15 mouse cellular contexts compared by ENCODE assay signal in the genomic region with DNA sequence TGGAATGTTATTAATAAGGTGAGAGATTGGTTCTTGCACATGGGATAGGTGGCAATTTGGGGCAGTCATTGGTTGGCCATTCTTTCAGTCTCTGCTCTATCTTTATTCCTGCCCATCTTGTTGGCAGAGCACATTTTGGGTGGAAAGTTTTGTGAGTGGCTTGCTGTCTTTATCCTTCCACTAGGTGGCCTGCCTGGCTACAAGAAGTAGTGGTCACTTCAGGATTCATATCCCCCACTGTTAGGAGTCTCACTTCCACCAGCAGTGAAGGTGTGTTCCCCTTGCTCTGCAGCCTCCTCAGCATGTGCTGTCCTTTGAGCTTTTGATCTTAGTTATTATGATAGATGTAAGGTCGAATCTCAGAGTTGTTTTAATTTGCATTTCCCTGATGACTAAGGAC. TPM values are rescaled to one million over a fixed set of nuclear protein-coding genes. Genes with fewer than 3 reads are reported as not detected.
A peak's percentile ranks its signal among the peaks of the same experiment; 100 is the strongest.
DNase-seq lines count a peak whose midpoint lies in the region; ATAC-seq and TF ChIP-seq lines count a peak whose summit lies in the region.
"Had no signal": no experiment of that assay in that cellular context is flagged by ENCODE, and none has a peak within 500 bp of the region (broad histone marks: within the 10 kb centered on the region; RNA-seq: fewer than 3 reads in every experiment).

No protein-coding gene starts in this region.

- WGBS in kidney, adult 2 months, result 54% methylated on average over 1 of the region's 1 CpGs
- 81% methylated on average over 1 of the region's 1 CpGs for WGBS in kidney, embryonic 16.5 days
- WGBS in thymus, adult 2 months, result 88% methylated on average over 1 of the region's 1 CpGs

- no peak for DNase-seq in kidney, adult 2 months
- DNase-seq in thymus, postnatal 14 days, result peak; percentile 22
- no peak for DNase-seq in thymus, adult 2 months
- no peak for DNase-seq in cerebellum, postnatal 10 days
- DNase-seq in spleen, postnatal 10 days (ENCODE audit: low spot score in 2 of 2), result no peak
- DNase-seq: cerebellum, adult 2 months; heart, postnatal 10 days; liver; lung, postnatal 14 days; midbrain, embryonic 14.5 days; right cerebral cortex, postnatal 14 days had no signal

- no peak for ATAC-seq in kidney, embryonic 16.5 days (ENCODE audit: low FRiP score, low TSS enrichment)
- ATAC-seq in common myeloid progenitor, adult 5-6 weeks (replicated peaks; ENCODE audit: low read depth, poor library complexity, severe bottlenecking), result 0 out of 2 replicates have a peak, but pooled peaks have one; percentile 43
- ATAC-seq: forebrain, embryonic 14.5 days; hindbrain, embryonic 16.5 days had no signal

- no peaks in the 10 kb centered on the region for H3K36me3 ChIP-seq in kidney, adult 2 months (ENCODE audit: control insufficient read depth, insufficient read depth, low read length)
- H3K36me3 ChIP-seq in kidney, embryonic 16.5 days (ENCODE audit: insufficient read depth, low read length), result no peaks in the 10 kb centered on the region
- no peaks in the 10 kb centered on the region for H3K36me3 ChIP-seq in thymus, adult 2 months (ENCODE audit: control insufficient read depth, insufficient read depth, low read length)

- H3K9me3 ChIP-seq in kidney, embryonic 16.5 days (ENCODE audit: low read length), result no peaks in the 10 kb centered on the region

- no peak overlapping the region for H3K4me3 ChIP-seq in kidney, adult 2 months (ENCODE audit: insufficient read depth, low read depth, low read length)
- no peak overlapping the region for H3K4me3 ChIP-seq in kidney, embryonic 16.5 days (ENCODE audit: low read length)
- H3K4me3 ChIP-seq in thymus, adult 2 months (ENCODE audit: control insufficient read depth, insufficient read depth, low read length), result no peak overlapping the region

- no peak overlapping the region for H3K9ac ChIP-seq in kidney, embryonic 16.5 days (replicated peaks; ENCODE audit: low read length)

- no peak overlapping the region for H3K27ac ChIP-seq in kidney, adult 2 months (ENCODE audit: insufficient read depth, low read depth, low read length)
- no peak overlapping the region for H3K27ac ChIP-seq in kidney, embryonic 16.5 days (ENCODE audit: low read length)
- no peak overlapping the region for H3K27ac ChIP-seq in thymus, adult 2 months (ENCODE audit: control insufficient read depth, insufficient read depth, low read length)

- TF ChIP-seq POLR2A in kidney, adult 2 months (IDR thresholded peaks at IDR 0.05; ENCODE audit: low read depth, low read length), result no peak
- no peak for TF ChIP-seq POLR2A in thymus, adult 2 months (IDR thresholded peaks at IDR 0.05; ENCODE audit: control insufficient read depth, extremely low read depth, insufficient read depth, low read length, poor library complexity)

- TF ChIP-seq CTCF in kidney, adult 2 months (conservative IDR thresholded peaks at IDR 0.05; ENCODE audit: insufficient read depth, insufficient read length, low read depth, low read length), result peak; percentile 18; the same call in 1 of the 2 replicates
- no peak for TF ChIP-seq CTCF in thymus, adult 2 months (IDR thresholded peaks at IDR 0.05; ENCODE audit: borderline replicate concordance, control insufficient read depth, extremely low read depth, insufficient read depth, low read length, poor library complexity)

- H3K27me3 ChIP-seq in kidney, adult 2 months (replicated peaks; ENCODE audit: control insufficient read depth, insufficient read depth, low read length), result no peaks in the 10 kb centered on the region
- H3K27me3 ChIP-seq in kidney, embryonic 16.5 days (ENCODE audit: insufficient read depth, low read length), result no peaks in the 10 kb centered on the region
- no peaks in the 10 kb centered on the region for H3K27me3 ChIP-seq in thymus, adult 2 months (ENCODE audit: control insufficient read depth, insufficient read depth, low read length)

- H3K4me1 ChIP-seq in kidney, adult 2 months (ENCODE audit: control insufficient read depth, insufficient read depth, low read length), result peaks cover 3% of the 10 kb centered on the region
- H3K4me1 ChIP-seq in kidney, embryonic 16.5 days (ENCODE audit: insufficient read depth, low read length), result peaks cover 23% of the 10 kb centered on the region
- H3K4me1 ChIP-seq in thymus, adult 2 months (replicated peaks; ENCODE audit: control insufficient read depth, insufficient read depth, low read length), result peaks cover 5% of the 10 kb centered on the region

- no peak overlapping the region for H3K4me2 ChIP-seq in kidney, embryonic 16.5 days (replicated peaks; ENCODE audit: low read depth, low read length)

RNA-seq across cellular contexts. Expression of a gene that starts 19.7 kb away (rescaled TPM):
- 17.8 and 18.4 TPM in 2 replicates for polyA plus RNA-seq in kidney, adult 2 months (2012; rRNA removed)
- polyA plus RNA-seq in kidney, embryonic 16.5 days (2015; fragmentation: Nextera tagmentation; extraction: Ambion mirVana), result 18.8 and 23.7 TPM in 2 replicates
- 241 and 286 TPM in 2 replicates for polyA plus RNA-seq in thymus, adult 2 months (2012; rRNA removed)
- total RNA-seq in common myeloid progenitor, adult 5-6 weeks (2017), result 23.2 and 41.7 TPM in 2 replicates

RNA-seq across cellular contexts. Expression of a gene that starts 25.9 kb away (rescaled TPM):
- polyA plus RNA-seq in kidney, adult 2 months (2012; rRNA removed), result 17.6 and 21.9 TPM in 2 replicates
- polyA plus RNA-seq in kidney, embryonic 16.5 days (2015; fragmentation: Nextera tagmentation; extraction: Ambion mirVana), result 79.1 and 81.9 TPM in 2 replicates
- 22.1 and 22.3 TPM in 2 replicates for polyA plus RNA-seq in thymus, adult 2 months (2012; rRNA removed)
- 59.3 and 88.5 TPM in 2 replicates for total RNA-seq in common myeloid progenitor, adult 5-6 weeks (2017)
